Mouse (Mus musculus): ENCODE data around the gene Smndc1.

Gene Smndc1

DNA sequence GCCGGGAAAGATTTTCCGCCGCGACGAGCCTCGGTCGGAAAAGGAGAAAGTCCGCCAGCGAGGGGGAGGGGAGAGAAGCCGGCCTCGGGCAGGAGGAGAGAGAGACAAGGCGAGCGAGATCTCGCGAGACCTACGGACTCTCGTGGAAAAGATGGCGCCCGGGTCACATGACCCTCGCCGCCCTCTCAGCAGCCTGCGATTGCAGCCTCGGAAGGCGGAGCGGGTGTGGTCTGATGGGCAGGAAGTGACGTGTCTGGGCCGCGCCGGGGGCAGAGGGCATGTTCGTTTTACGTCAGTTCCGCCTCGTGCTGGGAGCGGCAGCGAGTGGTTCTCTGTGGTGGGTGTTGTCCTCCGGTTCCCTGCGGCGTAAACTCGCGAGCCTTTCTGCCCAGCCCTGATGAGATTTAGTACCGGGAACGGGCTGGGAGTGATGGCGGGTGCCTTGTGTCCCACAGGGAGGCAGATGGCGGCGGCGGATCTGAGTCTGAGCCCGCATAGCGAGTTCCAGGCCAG is at the start of gene Smndc1:
Smndc1 (minus strand) TSS at position 84 of the 513 bp plus-strand sequence.
- peak; percentile 99 for DNase-seq (ENCODE audit: low spot score)

DNA sequence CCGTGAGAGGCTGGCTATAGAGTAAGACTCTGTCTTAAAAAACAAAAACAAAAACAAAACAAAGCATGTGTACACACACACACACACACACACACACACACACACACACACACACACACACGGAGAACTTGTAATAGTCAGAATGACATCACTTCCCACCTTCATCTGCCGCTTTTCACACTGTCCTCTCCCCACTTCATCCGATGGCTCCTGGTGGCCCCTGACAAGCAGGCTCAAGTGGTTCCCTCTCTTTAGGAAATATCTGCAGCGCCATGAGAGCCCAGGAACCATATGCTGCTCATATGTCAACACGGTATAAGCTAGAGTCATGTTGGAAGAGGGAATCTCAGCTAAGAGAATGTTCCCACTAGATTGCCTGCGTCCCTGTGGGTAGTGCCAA is 49.0 kb upstream of the Smndc1 start:
- no peak for DNase-seq (ENCODE audit: low spot score)

DNA sequence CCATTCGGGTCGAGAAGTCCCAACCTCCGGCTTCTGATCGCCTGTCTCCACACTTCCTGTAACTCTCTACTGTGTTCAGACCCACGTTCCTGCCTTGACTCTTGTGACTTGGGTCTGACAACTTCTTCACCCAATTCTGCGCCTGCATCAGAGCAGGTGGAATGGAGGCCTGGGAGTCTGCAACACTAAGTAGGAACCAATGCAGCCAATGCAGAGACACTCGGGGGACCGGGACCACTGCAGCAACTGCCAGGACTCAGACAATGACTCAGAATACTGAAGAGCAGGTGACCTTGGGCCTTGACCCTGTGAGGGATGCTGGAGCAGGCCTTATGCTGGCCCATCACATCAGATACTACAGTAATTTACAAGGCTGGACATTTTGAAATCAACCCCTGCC is 47.6 kb upstream of the Smndc1 start:
- DNase-seq (ENCODE audit: low spot score): no peak

DNA sequence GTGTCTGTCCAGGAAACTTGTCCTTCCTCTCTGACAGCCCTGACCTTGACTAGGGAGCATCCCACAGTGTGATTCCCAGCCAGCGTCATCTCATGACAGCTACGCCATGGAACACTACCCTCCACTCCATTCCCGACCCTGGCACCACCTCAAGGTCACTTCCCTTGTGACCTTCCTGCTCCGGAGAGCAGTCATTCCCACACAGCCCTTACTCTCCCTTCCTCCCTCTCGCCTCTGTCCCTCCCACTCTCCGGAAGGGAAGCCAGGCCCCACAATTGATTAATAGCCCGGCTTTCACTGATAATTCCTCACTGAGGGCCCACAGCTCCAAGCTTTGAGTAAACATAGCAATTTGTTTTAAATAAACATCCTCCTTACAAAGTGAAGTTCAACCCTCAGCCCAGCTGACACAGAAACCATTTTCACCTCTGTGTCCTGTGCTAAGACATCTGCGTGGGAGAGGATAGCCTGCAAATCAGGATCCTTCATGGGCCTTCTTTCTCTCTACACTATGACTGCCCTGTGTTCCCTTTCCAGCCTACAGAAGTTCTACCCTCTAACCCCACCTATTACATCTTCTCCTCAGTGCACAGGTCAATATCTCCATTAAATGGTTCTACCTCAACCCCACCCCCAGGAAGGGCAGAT is 47.1 kb upstream of the Smndc1 start:
- peak; percentile 76 for DNase-seq (ENCODE audit: low spot score)

DNA sequence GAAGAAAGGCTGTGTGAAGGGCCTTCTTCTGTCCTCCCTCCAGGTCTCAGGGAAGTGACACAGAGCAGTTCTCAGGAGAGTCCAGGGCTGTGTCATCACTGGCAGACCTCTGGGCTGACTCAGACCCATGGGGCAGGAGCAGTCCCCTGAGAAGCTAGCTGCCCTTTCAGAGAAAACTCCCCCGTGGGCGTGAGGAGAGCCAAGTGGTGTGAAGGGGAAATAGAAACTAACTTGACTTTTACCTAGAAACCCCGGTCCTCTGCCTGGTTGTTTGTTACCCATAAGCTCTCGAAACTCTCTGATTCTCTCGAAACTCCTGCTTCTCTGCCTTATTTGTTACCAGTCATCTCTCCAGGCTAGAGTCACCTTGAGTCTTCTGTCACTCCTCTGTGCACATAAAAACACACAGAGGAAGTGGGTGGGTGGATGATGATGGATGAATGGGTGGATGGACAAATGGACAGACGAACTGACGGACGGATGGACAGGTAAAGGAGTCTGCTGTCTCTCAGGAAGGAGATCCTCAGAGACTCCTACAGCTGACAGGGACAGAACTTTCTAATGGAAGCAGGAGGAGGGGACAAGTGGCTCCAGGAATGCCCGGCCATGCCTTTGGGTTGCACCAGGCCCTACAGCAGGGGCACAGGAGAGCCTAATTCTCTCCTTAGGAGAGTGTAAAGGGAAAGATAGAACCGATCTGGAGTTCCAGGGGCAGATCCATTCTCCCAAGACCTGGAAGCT is 43.7 kb upstream of the Smndc1 start:
- DNase-seq (ENCODE audit: low spot score): no peak

DNA sequence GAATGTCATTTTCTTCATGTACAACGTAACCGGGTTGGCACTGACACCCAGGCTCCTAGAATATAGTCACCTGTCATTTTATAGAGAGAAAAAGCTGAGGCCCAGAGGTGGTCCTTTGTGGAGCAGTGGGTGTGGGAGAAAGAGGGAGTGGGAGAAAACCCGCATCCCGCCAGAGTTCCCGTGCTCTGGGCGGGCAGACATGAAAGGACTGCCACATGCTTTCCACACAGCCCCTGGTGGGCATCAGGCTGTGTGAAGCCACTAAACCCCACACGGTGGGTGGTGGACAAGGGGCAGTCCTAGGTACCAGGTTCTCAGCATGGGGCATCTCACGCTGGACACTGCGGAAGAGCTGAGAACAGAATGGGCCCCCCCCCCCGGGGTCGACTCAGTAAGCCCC is 40.6 kb upstream of the Smndc1 start:
- no peak for DNase-seq (ENCODE audit: low spot score)

DNA sequence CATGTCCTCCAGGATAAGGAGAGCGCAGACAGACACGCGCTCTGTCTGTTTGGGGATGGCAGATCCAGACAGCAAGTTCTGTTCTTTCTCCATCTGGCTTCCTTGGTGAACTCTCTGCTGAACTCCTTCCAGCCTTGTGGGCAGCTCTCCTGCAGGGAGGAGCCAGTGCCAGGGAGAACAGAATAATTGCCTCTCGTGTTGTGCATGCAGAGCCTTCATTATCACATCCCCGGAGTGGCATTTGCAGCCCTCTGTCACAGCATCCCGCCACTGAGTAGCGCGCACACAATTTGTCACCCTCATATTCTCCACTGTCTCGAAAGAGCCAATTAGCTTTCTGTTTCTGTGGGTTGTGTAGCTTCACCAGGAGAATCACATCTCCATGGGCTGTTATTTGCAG is 40.0 kb upstream of the Smndc1 start:
- no peak for DNase-seq (ENCODE audit: low spot score)

DNA sequence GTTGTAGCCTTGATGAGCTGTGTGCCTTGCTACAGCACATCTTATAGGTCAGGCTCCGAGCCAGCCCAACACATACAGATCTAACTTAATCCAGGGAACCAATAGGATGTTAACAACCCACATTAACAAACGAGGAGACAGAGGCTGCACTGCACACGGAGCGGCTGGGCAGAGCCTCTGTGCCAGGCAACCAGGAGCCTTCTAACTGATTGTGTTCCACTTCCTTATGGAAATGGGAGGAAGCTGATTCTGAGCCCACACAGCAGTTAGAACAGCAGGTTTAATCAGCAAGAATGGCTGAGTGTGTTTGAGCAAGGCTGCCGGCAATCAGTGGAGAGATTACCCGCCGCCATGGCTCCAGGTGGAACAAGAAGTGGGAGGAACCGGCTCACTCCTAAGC is 37.4 kb upstream of the Smndc1 start:
- DNase-seq (ENCODE audit: low spot score): no peak

DNA sequence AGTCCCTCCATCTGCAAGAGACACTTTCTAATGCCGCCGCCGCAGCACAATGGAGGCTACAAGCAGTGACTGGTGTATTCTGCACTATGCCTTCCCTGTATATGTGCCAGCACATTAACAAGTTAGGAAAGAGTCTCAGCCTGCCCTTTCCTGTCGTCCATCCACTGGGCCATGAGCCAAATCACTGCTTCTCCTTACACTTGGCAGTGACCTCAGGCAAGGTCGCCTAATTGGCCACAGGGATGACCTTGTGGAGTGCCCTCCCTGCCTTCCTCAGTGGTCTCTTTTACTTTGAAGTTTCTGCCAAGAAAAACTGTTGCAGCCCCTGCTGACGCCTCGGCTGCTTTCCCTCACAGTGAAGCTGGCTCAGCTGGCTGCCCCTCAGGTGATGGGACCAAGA is 37.0 kb upstream of the Smndc1 start:
- DNase-seq (ENCODE audit: low spot score): no peak

DNA sequence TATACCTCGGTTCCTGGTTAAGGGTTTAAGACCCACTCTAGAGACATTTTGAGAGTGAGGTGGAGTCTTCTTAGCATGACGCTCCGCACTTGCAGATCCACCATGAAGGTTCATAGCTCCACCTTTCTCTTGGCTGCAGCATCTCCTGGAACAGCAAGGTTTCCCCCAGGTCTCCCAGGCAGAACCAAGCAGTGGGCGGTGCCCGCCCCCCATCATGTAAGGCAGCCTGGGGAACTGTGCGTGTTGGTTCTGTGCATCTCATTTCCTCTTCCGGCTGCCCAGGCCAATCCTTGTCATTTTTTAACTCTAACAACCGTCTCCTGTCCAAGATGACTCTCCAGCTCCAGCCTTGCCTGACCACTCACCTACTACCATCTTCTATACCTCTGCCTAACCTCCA is 35.4 kb upstream of the Smndc1 start:
- DNase-seq (ENCODE audit: low spot score): no peak

DNA sequence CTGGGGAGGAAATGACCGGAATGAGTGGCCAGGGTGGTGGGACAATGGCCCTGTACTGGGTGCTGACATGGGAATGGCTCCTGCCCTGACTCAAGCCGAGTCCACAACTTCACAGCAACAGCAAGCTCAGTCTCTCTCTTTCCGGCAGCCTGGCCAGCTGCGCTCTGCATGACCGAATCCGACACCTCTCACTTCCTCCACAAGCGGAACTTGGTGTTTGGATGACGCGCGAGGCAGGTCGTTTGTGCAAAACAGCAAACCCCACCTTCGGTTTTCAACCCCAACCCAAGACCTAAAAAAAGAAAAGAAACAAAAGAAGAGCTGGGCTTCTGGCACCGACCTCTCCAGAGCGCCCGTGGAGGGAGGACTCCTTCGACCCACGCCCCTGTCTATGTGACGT is 34.3 kb upstream of the Smndc1 start:
- DNase-seq (ENCODE audit: low spot score): no peak

DNA sequence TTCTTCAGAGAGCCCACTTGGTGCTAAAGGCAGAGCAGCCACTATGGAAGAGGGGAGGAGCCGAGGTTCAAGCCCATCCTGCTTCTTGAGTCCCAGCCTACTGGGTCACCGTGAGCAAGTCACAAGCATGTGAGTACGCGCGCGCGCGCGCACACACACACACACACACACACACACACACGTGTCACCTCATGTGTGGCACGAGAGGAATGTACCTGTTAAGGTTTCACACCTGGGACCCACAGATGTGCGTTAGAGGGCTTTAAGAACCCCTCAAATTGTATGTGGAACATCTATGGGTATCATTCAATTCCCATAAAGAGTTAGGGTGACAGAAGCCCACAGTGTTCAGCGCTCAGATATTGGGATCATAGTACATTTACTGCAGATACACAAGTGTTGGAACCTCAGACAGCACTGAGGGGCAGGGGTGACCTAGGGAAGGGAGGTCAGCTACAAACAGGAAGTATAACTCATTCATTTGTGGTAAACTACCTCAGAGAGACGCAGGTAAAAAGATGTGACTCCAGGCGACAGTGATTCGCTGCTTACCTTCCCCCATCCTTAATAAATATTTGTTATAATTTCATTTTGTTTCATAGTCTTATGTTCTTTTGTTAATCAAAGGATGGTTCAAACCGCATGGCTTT is 33.6 kb upstream of the Smndc1 start:
- DNase-seq (ENCODE audit: low spot score): no peak

DNA sequence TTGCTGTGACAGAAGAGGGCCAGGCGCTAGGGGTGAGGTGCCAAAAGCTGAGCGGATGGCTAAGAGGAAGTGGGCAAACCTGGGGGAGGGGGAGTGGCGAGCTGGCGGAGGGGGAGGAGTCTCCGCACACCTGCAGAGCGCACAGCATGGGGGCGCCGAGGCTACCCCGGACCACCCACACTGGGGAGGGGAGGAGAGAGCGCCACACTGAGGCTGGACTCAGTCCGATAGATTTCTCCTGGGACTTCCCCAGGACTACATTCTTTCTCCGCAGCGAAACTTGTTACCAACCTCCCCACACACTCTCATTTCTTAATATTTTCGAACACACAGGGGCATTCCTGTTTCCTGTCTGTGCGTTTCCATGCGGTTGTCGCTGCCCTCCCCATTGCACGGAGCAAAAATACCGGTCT is 33.0 kb upstream of the Smndc1 start:
- no peak for DNase-seq (ENCODE audit: low spot score)

DNA sequence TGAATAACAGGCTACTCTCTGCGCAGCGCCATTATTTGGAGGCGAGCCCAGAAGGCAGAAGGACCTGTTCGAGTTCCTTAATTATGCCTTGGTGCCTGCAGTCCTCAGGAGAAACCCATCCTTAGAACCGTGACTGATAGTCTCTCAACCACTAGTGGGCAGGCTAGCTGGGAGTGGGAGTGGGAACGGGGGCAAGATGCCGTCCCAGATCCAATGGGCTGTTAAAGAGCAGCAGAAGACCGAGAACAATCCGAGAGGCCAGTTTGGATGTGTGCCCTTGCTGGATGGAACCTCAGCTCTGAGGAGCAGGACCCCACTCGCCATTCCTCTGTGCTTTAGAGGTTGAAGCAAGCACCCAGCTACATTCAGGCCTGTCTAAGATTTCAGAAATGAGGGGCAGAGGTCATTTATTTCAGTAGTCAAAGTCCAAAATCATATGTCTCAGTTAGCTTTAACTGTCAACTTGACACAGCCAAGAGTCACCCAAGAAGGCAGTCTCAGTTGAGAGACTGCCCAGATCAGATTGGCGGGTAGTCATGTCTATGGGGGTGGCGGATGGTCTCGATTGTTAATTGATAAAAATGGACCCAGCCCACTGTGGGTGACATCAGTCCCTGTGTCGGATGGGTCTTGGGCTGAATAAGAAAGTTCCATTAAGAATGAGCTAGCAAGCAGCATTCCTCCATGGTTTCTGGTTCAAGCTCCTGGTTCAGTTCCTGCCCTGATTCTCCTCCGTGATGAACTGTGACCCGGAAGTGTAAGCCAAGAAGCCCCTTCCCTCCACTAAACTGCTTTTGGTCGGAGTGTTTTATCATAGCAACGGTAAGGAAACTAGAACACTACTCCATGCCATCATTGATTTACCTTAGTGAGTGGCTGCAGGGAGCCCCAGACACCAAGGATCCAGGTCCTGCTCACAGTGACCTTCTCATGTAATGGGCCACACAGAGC is 32.3 kb upstream of the Smndc1 start:
- no peak for DNase-seq (ENCODE audit: low spot score)

DNA sequence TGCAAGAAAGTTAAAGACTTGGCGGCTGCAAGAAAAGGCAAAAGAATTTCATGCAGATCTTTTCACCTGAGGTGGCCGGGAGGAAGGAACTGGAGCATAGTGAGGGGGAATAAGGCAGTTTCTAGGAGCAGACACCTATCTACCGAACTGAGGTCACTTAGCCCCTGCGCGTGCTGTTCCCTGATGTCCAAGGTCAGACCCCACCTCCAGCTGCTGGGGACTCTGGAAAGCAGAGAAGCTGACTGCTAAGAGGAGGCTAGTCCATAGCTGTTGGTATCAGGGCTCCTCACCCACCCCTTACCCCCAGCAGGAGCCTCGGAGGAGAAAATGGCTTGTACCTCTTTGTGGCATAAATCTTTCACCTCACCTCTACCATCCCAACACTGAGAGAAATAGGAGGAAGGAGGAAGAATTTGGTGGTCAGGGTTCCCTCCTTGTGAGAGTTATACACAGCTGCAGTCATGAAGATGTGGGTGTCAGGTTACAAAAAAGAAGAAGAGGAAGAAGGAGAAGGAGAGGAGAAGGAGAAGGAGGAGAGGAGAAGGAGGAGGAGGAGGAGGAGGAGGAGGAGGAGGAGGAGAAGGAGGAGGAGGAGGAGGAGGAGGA is 31.3 kb upstream of the Smndc1 start:
- DNase-seq (ENCODE audit: low spot score): no peak

DNA sequence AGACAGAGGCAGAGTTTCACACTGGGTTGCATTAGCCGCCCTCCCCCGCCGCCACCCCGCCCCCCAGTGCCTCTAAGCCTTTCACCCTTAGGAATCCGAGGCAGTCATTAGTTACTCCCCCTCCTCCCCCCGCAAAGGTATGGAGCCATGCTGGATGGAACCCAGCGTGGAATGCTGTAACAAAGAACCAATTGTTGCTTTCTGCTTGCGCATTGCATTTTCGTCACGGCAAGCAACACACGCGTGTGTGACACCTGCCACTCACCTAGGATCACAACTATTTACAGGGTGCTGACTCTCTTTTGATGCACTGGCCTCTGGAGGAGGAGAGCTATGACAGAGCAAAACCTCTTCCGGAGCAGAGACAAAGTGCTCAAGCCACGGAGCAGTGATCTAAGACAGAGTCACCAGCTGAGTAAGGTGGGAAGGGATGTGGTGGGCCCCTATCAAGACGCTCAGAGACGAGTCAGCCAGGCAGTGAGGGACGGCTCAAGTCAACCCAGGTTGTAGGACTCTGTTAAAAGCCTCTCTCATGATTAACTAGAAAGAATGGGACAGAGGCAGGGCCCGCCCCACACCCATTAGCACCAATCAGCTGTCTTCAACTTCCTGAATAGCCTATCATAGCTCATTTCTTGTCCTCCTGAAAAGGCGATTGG is 30.7 kb upstream of the Smndc1 start:
- peak; percentile 72 for DNase-seq (ENCODE audit: low spot score)

DNA sequence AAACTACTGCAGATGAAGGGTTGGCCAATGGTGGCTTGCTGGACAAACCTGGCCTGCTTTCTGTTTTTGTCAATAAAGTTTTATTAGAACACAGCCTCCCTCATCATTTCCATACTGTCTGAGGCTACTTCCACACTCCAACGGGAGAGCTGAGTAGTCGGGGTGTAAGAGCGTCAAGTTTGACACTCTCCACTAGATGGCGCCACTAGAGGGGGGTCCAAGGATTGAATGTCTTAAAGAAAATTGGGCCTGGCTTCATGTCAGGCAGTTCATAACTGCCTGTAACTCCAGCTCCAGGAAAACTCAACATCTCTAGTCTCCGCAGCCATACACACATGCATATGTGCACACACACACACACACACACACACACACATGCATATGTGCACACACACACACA is 29.5 kb upstream of the Smndc1 start:
- peak; percentile 54 for DNase-seq (ENCODE audit: low spot score)

DNA sequence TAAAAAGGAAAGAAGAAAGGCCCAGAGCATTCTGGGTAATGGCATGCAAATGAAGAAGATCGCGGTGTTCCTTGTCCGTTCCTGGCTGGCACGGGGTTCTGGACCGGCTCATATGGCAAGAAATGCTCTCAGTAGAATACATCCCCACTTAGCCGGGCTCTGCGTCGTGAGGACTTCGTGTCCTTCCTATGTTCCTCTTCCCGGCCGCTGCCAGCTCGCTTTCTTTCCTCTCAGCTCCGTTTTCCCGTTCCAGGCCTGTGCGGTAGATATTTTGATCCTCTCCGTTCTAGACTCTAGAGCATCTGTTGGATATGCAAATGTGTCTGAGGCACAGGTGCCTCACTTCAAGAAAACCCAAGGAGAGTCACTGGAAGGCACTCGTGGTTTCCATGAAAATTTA is 24.8 kb upstream of the Smndc1 start:
- no peak for DNase-seq (ENCODE audit: low spot score)

DNA sequence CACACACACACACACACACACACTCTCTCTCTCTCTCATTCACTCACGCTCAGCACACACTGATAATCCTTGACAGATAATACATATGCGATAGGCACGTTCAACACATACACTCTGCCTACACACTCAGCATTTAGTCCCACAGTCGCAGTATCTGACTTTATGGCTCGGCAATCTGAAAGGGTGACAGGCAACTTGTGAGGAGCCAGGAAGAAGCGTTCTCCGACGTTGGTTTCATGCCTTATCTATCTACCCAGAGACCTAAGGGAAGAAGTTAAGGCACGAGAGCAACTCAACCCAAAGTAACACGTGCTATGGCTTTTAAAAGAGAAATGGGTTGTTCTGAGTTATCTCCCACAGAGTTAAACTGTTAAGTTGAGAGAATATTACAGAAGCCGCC is 24.3 kb upstream of the Smndc1 start:
- DNase-seq (ENCODE audit: low spot score): no peak

DNA sequence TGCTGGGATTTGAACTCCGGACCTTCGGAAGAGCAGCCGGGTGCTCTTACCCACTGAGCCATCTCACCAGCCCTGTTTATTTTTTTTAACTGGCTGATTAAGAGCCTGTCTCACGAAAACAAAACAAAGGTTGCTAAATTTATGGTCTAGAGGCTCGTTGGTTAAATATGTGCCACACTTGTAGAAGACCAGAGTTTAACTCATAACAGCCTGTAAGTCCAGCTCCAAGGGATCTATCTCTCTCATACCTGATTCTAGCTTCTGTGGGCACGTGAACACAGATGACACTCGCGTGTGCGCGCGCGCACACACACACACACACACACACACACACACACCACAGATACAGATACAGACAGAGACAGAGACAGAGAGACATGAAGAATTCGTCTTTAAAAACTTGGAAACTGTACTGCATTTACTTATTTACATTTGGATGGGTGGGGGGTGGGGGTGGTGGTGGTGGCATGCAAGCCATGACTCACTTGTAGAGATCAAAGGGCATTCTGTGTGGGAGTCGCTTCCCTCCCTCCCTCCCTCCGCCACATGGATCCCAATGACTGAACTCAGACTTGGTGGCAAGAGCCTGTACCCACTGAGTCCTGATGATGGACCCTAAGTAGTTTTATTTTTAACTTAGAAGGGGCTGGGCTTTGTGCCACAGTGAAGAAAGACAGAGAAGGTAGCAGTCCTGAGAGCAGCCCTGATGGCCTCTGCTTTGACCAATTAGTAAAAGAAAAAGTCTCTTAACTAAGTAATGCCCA is 23.4 kb upstream of the Smndc1 start:
- DNase-seq (ENCODE audit: low spot score): no peak
